Mouse (Mus musculus) heart, postnatal 0 days (tissue): ENCODE measurements around the gene Alx3.

Experiments used
- CTCF ChIP-seq: IDR thresholded peaks from 2 replicates; pipeline ENCODE4 v1.5.1; 2016; ENCODE audit warnings: antibody characterized with exemption, control low read depth, low read depth
- EP300 ChIP-seq: IDR thresholded peaks from 2 replicates; pipeline ENCODE4 v1.6.1; 2016; ENCODE audit warnings: antibody characterized with exemption, low read depth

DNA sequence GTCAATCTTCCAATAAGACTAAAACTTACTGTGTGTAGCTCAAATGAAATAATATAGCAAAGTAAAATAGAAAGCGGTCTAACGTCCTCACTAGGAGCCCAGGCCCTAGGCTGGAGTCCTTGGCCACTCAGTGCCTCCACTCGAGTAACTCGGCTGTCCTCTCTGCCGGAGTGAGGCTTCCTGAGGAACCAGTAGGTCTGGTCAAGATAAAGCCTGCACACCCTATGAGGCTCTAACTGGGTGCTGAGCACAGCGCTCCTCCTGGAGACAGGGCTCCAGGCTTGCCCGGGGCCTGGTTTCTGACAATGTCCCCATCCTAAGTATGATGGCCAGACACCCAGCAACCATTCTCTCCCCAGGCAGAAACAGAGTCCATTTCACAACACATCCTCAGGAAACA, 27.7 kb downstream of the Alx3 start:
- no peak for TF ChIP-seq CTCF
- no peak for TF ChIP-seq EP300
